Mouse (Mus musculus): ENCODE results near the gene Cmtr1. TPM values are rescaled to one million over a fixed set of nuclear protein-coding genes. Genes with fewer than 3 reads are reported as not detected.

Gene Cmtr1
- polyA plus RNA-seq, 1 experiment from 2014 or later: 161 TPM

DNA sequence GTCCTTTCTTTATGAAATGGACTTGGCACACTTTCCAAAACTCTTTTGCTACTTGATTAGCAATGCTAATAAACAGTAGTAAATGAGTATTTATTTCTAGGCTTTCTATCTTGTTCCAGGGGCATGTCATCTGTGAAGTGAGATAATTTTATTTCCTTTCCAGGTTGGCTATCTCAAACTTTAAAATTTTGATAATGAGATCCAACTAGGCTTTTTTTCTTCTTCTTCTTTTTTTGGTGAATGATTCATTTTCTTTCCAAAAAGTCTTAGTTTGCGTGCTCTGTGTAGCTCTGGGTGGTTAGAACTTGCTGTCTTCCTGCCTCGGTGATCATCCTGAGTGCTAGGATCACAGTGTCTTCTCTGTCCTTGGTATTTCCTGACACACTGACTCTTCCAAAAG is 32.4 kb downstream of the Cmtr1 start:
- H3K9me3 ChIP-seq: no peaks in the 10 kb centered on the region
- no peak overlapping the region for H3K4me2 ChIP-seq (replicated peaks)
- no peaks in the 10 kb centered on the region for H3K4me1 ChIP-seq
- H3K27me3 ChIP-seq (replicated peaks): no peaks in the 10 kb centered on the region
- no peak overlapping the region for H3K9ac ChIP-seq
- H3K36me3 ChIP-seq: peaks cover 71% of the 10 kb centered on the region
- 95% methylated on average over 2 of the region's 2 CpGs for WGBS
- no peak overlapping the region for H3K27ac ChIP-seq
- no peak for ATAC-seq (ENCODE audit: low FRiP score, low read depth)
- no peak overlapping the region for H3K4me3 ChIP-seq

DNA sequence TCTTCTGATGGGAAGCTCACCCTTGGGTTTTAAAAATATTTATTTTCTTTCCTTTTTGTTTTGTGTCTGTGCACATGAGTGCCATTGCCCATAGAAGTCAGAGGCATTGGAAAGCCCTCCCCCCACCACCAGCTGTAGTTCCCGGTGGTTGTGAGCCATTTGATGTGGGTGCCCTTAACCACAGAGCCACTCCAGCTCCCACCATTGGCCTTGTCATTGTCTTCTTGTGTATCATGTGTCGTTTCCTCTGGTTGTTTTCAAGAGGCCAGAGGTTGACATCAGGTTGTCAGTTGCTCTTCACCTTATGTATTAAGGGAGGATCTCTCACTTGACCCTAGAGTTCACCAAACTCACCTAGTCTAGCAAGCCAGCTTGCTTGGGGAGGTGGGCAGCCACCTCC is 33.2 kb downstream of the Cmtr1 start:
- ATAC-seq (ENCODE audit: low FRiP score, low read depth): no peak
- H3K9ac ChIP-seq: no peak overlapping the region
- WGBS: 73% methylated on average over 2 of the region's 2 CpGs
- H3K27me3 ChIP-seq (replicated peaks): no peaks in the 10 kb centered on the region
- no peak overlapping the region for H3K4me2 ChIP-seq (replicated peaks)
- peaks cover 71% of the 10 kb centered on the region for H3K36me3 ChIP-seq
- no peaks in the 10 kb centered on the region for H3K4me1 ChIP-seq
- no peak overlapping the region for H3K27ac ChIP-seq
- H3K9me3 ChIP-seq: no peaks in the 10 kb centered on the region
- no peak overlapping the region for H3K4me3 ChIP-seq

DNA sequence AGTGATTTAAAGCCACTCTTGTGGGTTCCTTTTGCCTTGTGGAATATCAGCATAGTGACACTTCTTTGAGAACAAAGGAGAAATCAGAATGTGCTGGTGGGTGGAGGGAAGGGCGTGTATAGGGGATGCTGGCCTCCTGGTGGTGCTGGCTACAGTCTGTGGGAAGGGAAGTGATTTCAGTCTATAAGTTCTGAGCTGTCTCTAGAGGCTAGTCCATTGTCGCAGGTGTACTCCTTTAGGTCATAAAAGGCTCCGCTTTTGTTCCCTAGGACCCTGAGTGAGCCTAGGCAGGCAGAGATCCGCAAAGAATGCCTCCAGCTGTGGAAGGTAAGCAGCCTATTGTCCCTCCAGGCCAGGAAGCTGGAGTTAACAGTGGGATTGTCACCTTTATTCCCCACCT is 34.1 kb downstream of the Cmtr1 start:
- no peak overlapping the region for H3K27ac ChIP-seq

DNA sequence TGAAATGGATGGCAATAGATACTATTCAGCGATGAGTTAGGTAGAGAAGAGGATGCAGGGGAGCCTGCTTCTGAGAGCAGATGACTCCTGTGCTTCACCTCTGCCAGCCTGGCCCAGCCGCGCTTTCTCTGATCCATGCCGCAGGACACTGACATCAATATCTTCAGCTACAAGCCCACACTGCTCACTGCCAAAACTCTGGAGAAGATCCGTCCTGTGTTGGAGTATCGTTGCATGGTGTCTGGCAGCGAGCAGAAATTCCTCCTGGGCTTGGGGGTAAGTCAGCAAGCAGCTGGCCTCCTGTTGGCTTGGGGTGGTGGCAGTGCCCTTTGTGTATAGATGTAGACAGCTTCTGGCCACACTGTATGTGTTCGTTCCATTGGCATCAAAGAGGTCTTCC is 36.5 kb downstream of the Cmtr1 start:
- 97% methylated on average over 8 of the region's 8 CpGs for WGBS
- no peaks in the 10 kb centered on the region for H3K9me3 ChIP-seq
- no peak overlapping the region for H3K9ac ChIP-seq
- H3K27me3 ChIP-seq (replicated peaks): no peaks in the 10 kb centered on the region
- H3K4me2 ChIP-seq (replicated peaks): no peak overlapping the region
- no peak overlapping the region for H3K27ac ChIP-seq
- H3K36me3 ChIP-seq: peaks cover 76% of the 10 kb centered on the region
- H3K4me3 ChIP-seq: no peak overlapping the region
- H3K4me1 ChIP-seq: no peaks in the 10 kb centered on the region
- no peak for ATAC-seq (ENCODE audit: low FRiP score, low read depth)

More for the DNA sequence above, 34.1 kb downstream of the Cmtr1 start:
- H3K4me1 ChIP-seq: no peaks in the 10 kb centered on the region
- H3K9ac ChIP-seq: no peak overlapping the region
- 80% methylated on average over 4 of the region's 4 CpGs for WGBS
- no peaks in the 10 kb centered on the region for H3K27me3 ChIP-seq (replicated peaks)
- peaks cover 77% of the 10 kb centered on the region for H3K36me3 ChIP-seq
- H3K4me2 ChIP-seq (replicated peaks): no peak overlapping the region
- no peak overlapping the region for H3K4me3 ChIP-seq
- no peaks in the 10 kb centered on the region for H3K9me3 ChIP-seq
- no peak for ATAC-seq (ENCODE audit: low FRiP score, low read depth)

DNA sequence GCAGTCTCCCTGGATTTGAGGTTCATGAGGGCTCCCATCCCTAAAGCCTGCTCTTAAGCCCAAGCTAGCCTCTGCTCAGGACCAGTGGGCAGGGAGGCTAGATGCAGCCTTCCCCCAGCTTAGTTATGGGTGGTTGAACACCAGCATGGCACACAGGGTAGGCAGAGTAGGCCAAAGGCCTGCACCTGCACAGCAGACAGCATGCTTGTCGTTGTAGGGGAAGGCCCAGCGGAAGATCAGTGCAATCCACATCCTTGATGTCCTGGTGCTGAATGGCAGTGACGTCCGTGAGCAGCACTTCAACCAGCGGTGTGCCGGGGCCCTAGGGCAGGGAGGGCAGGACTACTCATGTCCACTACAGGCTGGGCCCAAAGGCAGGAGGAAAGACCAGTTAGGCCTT is 38.0 kb downstream of the Cmtr1 start:
- ATAC-seq (ENCODE audit: low FRiP score, low read depth): no peak
- Histone ChIP-seq H3K4me3 (no peak overlapping the region), H3K9ac (no peak overlapping the region), H3K36me3 (peaks cover 91% of the 10 kb centered on the region), H3K9me3 (no peaks in the 10 kb centered on the region), H3K27me3 (replicated peaks) (no peaks in the 10 kb centered on the region), H3K4me2 (replicated peaks) (no peak overlapping the region), H3K4me1 (peaks cover 6% of the 10 kb centered on the region; the same call in 1 of the 2 replicates), H3K27ac (no peak overlapping the region)
- 88% methylated on average over 6 of the region's 6 CpGs for WGBS

DNA sequence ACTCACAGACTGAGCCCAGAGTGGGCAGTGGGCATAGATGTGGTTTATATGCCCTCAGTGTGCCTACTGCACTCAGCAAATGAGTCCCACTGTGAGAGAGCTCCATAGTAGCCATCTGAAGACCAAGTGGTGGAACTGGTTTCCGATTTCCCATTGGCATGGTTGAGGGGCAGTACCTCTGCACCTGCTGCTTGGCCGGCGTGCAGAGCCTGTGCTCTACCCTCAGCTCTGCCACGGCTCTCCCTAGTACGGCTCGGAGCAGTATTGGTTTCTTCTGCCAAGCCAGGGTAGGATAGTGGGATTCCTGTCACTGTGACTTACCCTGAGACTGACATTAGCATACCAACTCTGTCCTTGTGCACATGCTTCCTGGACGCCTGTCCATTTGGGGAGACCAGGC is 40.2 kb downstream of the Cmtr1 start:
- H3K4me2 ChIP-seq (replicated peaks): no peak overlapping the region
- ATAC-seq (ENCODE audit: low FRiP score, low read depth): no peak
- 96% methylated on average over 7 of the region's 7 CpGs for WGBS
- no peak overlapping the region for H3K27ac ChIP-seq
- H3K9me3 ChIP-seq: no peaks in the 10 kb centered on the region
- no peaks in the 10 kb centered on the region for H3K27me3 ChIP-seq (replicated peaks)
- H3K4me3 ChIP-seq: no peak overlapping the region
- H3K4me1 ChIP-seq: peaks cover 6% of the 10 kb centered on the region; the same call in 1 of the 2 replicates
- H3K9ac ChIP-seq: no peak overlapping the region
- H3K36me3 ChIP-seq: peaks cover 78% of the 10 kb centered on the region

DNA sequence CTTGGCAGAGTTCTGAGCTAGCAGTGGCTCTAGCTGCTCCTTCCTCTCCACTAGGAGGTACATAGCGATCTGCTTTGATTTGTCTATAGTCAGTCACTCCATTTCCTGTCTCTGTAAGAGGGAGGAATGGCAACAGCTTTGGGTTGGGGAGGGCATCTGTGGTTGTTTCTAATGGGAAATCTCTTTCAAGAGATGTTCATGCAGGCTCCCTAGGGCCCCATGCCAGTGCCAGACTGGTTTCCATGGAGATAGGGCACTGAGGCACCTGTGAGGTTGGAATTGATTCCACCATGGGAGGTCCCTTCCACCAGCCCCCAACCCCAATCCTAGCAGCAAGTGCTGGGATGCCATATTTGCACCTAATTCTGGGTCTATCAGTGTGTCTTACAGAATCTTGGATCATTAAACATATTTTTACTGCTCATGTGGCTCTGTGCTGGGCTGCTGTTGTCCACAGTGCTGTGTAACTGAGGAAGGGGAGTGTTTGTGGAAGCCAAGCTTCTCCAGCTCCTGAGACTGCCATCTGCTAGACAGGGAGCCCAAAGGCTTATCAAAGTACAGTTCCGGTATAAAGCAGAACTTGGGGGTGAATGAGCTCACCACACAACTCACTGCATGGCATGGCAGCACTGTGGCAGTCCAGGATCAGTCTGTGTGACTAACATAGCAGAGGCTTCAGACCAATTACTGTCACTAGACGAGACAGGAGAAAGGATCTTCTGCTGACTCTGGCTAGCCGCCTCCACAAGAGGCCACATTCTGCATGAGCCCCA is 42.7 kb downstream of the Cmtr1 start:
- H3K9ac ChIP-seq: no peak overlapping the region

DNA sequence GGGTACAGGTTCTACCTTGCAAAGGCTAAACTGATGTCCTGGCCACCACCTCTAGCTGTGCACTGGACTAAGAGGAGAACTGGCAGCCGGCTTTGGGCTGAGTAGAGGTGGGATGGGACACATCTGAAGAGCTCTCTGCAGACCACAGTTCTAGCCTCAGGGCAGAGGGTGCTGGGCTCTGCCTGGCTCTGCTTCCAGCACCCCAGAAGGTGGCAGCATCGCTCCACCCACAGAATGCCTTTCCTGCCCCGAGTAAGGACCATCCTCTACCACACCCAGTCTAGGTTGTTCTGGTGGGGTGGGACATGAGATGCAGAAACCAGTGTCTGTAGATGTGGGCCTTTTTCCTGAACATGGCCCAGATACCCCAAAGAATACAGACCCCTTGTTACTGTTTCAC is 44.4 kb downstream of the Cmtr1 start:
- Histone ChIP-seq H3K27me3 (replicated peaks) (no peaks in the 10 kb centered on the region), H3K4me2 (replicated peaks) (no peak overlapping the region), H3K9me3 (no peaks in the 10 kb centered on the region), H3K4me3 (no peak overlapping the region), H3K4me1 (peaks cover 42% of the 10 kb centered on the region), H3K9ac (no peak overlapping the region), H3K27ac (no peak overlapping the region), H3K36me3 (peaks cover 44% of the 10 kb centered on the region)
- WGBS: 23% methylated on average over 3 of the region's 3 CpGs
- ATAC-seq (ENCODE audit: low FRiP score, low read depth): peak; percentile 46; the same call in 1 of the 2 replicates

More for the DNA sequence above, 42.7 kb downstream of the Cmtr1 start:
- no peak overlapping the region for H3K4me2 ChIP-seq (replicated peaks)
- peaks cover 60% of the 10 kb centered on the region for H3K36me3 ChIP-seq
- no peaks in the 10 kb centered on the region for H3K9me3 ChIP-seq
- no peaks in the 10 kb centered on the region for H3K27me3 ChIP-seq (replicated peaks)
- H3K27ac ChIP-seq: no peak overlapping the region
- 81% methylated on average over 4 of the region's 4 CpGs for WGBS
- peaks cover 26% of the 10 kb centered on the region for H3K4me1 ChIP-seq
- no peak overlapping the region for H3K4me3 ChIP-seq
- no peak for ATAC-seq (ENCODE audit: low FRiP score, low read depth)

DNA sequence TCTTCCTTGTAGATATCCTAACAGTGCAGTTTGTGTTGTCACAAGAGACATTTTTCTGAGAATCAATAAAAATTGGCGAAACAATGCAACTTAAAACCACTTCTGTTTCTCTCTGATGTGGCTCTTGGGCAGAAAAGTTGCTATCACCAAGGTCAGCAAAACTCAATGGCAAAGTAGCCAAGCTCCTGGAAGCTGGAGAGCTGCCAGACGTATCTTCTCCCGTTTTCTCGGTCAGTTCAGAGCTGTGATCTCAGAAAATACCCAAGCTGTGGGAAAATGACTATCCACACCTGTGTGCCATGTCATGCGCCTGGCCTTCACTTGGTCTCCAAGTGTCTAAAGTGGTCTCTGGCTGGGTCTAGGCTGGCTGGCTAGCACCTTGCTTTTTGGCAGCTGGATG is 45.5 kb downstream of the Cmtr1 start:
- H3K4me3 ChIP-seq: no peak overlapping the region
- no peak overlapping the region for H3K27ac ChIP-seq
- H3K36me3 ChIP-seq: peaks cover 34% of the 10 kb centered on the region
- no peaks in the 10 kb centered on the region for H3K27me3 ChIP-seq (replicated peaks)
- no peak overlapping the region for H3K9ac ChIP-seq
- H3K9me3 ChIP-seq: no peaks in the 10 kb centered on the region
- no peak overlapping the region for H3K4me2 ChIP-seq (replicated peaks)
- ATAC-seq (ENCODE audit: low FRiP score, low read depth): no peak
- H3K4me1 ChIP-seq: peaks cover 51% of the 10 kb centered on the region
- WGBS: 87% methylated on average over 5 of the region's 5 CpGs

DNA sequence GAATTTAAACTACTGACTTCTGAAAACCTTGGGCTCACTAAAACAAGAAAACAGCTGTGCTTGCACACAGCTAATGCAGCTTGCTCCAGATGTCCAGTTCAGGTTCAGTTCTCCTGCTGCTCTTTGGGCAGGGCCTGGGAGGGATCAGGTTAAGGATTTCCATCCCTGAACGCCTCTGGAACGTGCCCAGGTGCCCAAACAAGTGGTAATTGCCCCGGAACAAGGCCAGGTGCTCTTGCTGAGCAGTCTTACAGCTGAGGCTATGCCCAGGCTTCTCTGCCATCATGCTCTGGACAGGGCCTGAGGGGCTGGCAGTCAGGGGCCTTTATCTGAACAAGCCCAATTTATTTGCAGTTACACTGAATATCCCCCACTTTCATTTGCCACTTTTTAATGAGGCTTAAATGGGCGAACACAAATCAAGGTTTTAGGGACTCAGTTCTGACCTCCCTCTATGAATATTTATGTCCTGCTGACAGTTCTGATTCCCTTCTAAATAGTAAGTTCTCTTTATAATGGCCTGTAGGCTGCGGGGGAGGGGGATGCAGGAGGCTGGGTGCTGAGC is 46.7 kb downstream of the Cmtr1 start:
- no peak overlapping the region for H3K9ac ChIP-seq
- H3K4me2 ChIP-seq (replicated peaks): no peak overlapping the region
- WGBS: 38% methylated on average over 5 of the region's 5 CpGs
- no peaks in the 10 kb centered on the region for H3K9me3 ChIP-seq
- peaks cover 63% of the 10 kb centered on the region for H3K4me1 ChIP-seq
- ATAC-seq (ENCODE audit: low FRiP score, low read depth): no peak; the same call in 1 of the 2 replicates
- H3K27me3 ChIP-seq (replicated peaks): no peaks in the 10 kb centered on the region
- H3K27ac ChIP-seq: no peak overlapping the region
- peaks cover 22% of the 10 kb centered on the region for H3K36me3 ChIP-seq
- no peak overlapping the region for H3K4me3 ChIP-seq

DNA sequence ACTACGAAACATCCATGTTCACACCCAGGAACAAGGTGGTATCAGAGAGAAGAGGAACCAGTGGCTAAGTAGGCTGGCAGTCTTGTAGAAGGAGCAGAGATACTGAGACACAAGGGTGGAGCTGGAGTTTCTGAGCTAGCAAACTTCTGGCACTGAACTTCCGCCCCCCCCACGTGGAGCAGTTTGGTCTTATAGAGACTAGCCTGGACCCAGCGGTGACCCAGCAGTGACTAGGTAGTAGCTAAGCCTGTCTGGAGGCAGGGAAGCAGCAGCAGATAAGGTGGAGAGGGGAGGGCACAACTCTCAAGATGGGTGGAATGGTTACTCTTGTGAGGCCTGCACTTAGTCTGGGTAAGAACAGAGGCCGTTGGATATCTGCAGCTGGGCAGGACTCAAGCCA is 48.4 kb downstream of the Cmtr1 start:
- Histone ChIP-seq H3K9ac (no peak overlapping the region), H3K4me1 (peaks cover 64% of the 10 kb centered on the region), H3K9me3 (no peaks in the 10 kb centered on the region), H3K4me2 (replicated peaks) (no peak overlapping the region), H3K4me3 (no peak overlapping the region), H3K27ac (no peak overlapping the region), H3K27me3 (replicated peaks) (no peaks in the 10 kb centered on the region), H3K36me3 (peaks cover 5% of the 10 kb centered on the region)
- WGBS: 84% methylated on average over 5 of the region's 5 CpGs
- ATAC-seq (ENCODE audit: low FRiP score, low read depth): no peak

DNA sequence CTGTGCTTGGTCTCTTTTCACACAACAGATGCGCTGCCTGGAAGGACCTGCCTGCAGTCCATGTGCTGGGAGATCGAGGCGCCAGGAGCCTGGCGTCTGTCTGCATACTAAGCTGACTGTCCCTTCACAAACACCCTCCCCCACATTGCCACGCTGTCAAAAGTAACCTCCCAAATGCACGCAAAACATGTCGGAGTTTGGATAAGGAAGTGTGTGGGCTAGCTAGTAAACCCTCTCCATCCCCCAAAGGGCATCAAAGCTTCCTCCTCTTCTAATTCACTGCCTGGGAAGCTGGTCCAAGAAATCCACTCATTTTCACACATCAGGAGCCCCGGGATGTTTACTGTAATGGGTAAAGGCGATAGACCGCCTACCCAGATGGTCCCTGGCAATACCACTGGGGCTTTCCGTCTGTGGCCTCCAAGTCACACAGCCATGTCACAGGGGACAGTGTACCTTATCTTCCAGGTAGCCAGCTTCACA is 50.2 kb downstream of the Cmtr1 start:
- no peak overlapping the region for H3K27ac ChIP-seq
- no peaks in the 10 kb centered on the region for H3K36me3 ChIP-seq
- ATAC-seq (ENCODE audit: low FRiP score, low read depth): no peak
- no peak overlapping the region for H3K9ac ChIP-seq
- no peaks in the 10 kb centered on the region for H3K27me3 ChIP-seq (replicated peaks)
- H3K4me1 ChIP-seq: peaks cover 64% of the 10 kb centered on the region
- H3K4me3 ChIP-seq: no peak overlapping the region
- H3K9me3 ChIP-seq: no peaks in the 10 kb centered on the region
- no peak overlapping the region for H3K4me2 ChIP-seq (replicated peaks)
- 77% methylated on average over 11 of the region's 11 CpGs for WGBS

Measured in neural tube, embryonic 12.5 days (tissue).